Mouse (Mus musculus): ENCODE data around the gene Hoxd11. TPM values are rescaled to one million over a fixed set of nuclear protein-coding genes. Genes with fewer than 3 reads are reported as not detected.

The Hoxd11 gene
- polyA plus RNA-seq, 1 experiment from 2014 or later, result not detected

DNA sequence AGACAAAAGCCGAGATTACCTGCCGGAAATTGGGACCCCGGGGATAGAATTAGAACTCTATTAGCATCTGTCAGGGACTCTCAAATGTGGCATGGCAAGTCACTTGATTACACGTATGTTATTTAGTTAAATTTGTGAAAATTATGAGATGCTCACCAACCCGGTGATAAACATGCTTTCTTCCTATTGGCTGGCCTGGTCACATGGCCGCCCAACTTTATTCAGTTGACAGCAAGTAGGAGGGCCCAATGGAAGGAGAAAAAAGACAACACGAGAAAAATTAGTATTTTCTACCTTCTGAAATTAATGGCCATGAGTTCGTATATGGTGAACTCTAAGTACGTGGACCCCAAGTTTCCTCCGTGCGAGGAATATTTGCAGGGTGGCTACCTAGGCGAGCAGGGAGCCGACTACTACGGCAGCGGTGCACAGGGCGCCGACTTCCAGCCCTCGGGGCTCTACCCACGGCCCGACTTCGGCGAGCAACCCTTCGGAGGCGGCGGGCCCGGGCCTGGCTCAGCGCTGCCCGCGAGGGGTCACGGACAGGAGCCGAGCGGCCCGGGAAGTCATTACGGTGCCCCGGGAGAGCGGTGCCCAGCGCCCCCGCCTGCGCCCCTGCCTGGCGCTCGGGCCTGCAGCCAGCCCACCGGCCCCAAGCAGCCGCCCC lies 47.7 kb downstream of the Hoxd11 start:
- H3K27me3 ChIP-seq (ENCODE audit: control insufficient read depth, insufficient read depth, low read length), result peaks cover 97% of the 10 kb centered on the region
- H3K36me3 ChIP-seq (ENCODE audit: control insufficient read depth, insufficient read depth, low read length), result no peaks in the 10 kb centered on the region
- no peaks in the 10 kb centered on the region for H3K9me3 ChIP-seq (ENCODE audit: control insufficient read depth, low read length)
- H3K4me3 ChIP-seq (ENCODE audit: low read depth, low read length), result 0 out of 2 replicates have a peak overlapping the region, but pooled peaks have one; percentile 3
- H3K9ac ChIP-seq (ENCODE audit: low read length), result no peak overlapping the region
- DNase-seq (ENCODE audit: low spot score, missing footprints) (no peak), ATAC-seq (ENCODE audit: low FRiP score) (no peak)
- 1% methylated on average over 43 of the region's 43 CpGs for WGBS
- no peak overlapping the region for H3K4me2 ChIP-seq
- H3K27ac ChIP-seq (ENCODE audit: low read depth, low read length), result no peak overlapping the region
- peaks cover 6% of the 10 kb centered on the region for H3K4me1 ChIP-seq (ENCODE audit: control insufficient read depth, insufficient read depth, low read length)

- no peaks in the 10 kb centered on the region for H3K9me3 ChIP-seq (ENCODE audit: control insufficient read depth, low read length)
- H3K4me2 ChIP-seq, result no peak overlapping the region
- peaks cover 6% of the 10 kb centered on the region for H3K4me1 ChIP-seq (ENCODE audit: control insufficient read depth, insufficient read depth, low read length)
- no peak overlapping the region for H3K9ac ChIP-seq (ENCODE audit: low read length)
- 0 out of 2 replicates have a peak overlapping the region, but pooled peaks have one; percentile 3 for H3K4me3 ChIP-seq (ENCODE audit: low read depth, low read length)
- DNase-seq (ENCODE audit: low spot score, missing footprints) (no peak), ATAC-seq (ENCODE audit: low FRiP score) (no peak)
- under 1% methylated on average over 25 of the region's 25 CpGs for WGBS
- no peak overlapping the region for H3K27ac ChIP-seq (ENCODE audit: low read depth, low read length)
- peaks cover 97% of the 10 kb centered on the region for H3K27me3 ChIP-seq (ENCODE audit: control insufficient read depth, insufficient read depth, low read length)
- H3K36me3 ChIP-seq (ENCODE audit: control insufficient read depth, insufficient read depth, low read length), result no peaks in the 10 kb centered on the region
Observed at GRCm38 (mm10) chr2:74727640-74728302, 48.4 kb downstream of the Hoxd11 start.

DNA sequence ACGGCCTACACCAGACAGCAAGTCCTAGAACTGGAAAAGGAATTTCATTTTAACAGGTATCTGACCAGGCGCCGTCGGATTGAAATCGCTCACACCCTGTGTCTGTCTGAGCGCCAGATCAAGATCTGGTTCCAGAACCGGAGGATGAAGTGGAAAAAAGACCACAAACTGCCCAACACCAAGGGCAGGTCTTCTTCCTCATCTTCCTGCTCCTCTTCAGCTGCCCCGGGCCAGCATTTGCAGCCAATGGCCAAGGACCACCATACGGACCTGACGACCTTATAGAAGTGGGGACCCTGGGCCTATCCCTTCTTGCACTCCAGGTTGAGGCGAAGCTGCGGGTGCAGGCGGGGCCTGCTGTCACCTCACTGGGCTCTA lies 48.9 kb downstream of the Hoxd11 start:
- ATAC-seq (ENCODE audit: low FRiP score) (no peak), DNase-seq (ENCODE audit: low spot score, missing footprints) (no peak)
- H3K4me3 ChIP-seq (ENCODE audit: low read depth, low read length), result no peak overlapping the region
- H3K4me1 ChIP-seq (ENCODE audit: control insufficient read depth, insufficient read depth, low read length), result peaks cover 6% of the 10 kb centered on the region
- no peaks in the 10 kb centered on the region for H3K9me3 ChIP-seq (ENCODE audit: control insufficient read depth, low read length)
- H3K4me2 ChIP-seq, result no peak overlapping the region
- peaks cover 97% of the 10 kb centered on the region for H3K27me3 ChIP-seq (ENCODE audit: control insufficient read depth, insufficient read depth, low read length)
- WGBS, result under 1% methylated on average over 13 of the region's 13 CpGs
- H3K36me3 ChIP-seq (ENCODE audit: control insufficient read depth, insufficient read depth, low read length), result no peaks in the 10 kb centered on the region
- no peak overlapping the region for H3K27ac ChIP-seq (ENCODE audit: low read depth, low read length)
- H3K9ac ChIP-seq (ENCODE audit: low read length), result no peak overlapping the region

- Histone ChIP-seq H3K4me1 (ENCODE audit: control insufficient read depth, insufficient read depth, low read length) (peaks cover 6% of the 10 kb centered on the region), H3K4me3 (ENCODE audit: low read depth, low read length) (no peak overlapping the region), H3K36me3 (ENCODE audit: control insufficient read depth, insufficient read depth, low read length) (no peaks in the 10 kb centered on the region), H3K9ac (ENCODE audit: low read length) (no peak overlapping the region), H3K27ac (ENCODE audit: low read depth, low read length) (no peak overlapping the region), H3K4me2 (no peak overlapping the region), H3K27me3 (ENCODE audit: control insufficient read depth, insufficient read depth, low read length) (peaks cover 95% of the 10 kb centered on the region), H3K9me3 (ENCODE audit: control insufficient read depth, low read length) (no peaks in the 10 kb centered on the region)
- 3% methylated on average over 8 of the region's 8 CpGs for WGBS
- DNase-seq (ENCODE audit: low spot score, missing footprints) (no peak), ATAC-seq (ENCODE audit: low FRiP score) (no peak)
Observed at GRCm38 (mm10) chr2:74730331-74730730, 51.0 kb downstream of the Hoxd11 start.

GRCm38 (mm10) chr2:74731055-74731454 lies 51.7 kb downstream of the Hoxd11 start:
- no peak overlapping the region for H3K27ac ChIP-seq (ENCODE audit: low read depth, low read length)
- no peak overlapping the region for H3K4me2 ChIP-seq
- H3K4me1 ChIP-seq (ENCODE audit: control insufficient read depth, insufficient read depth, low read length), result peaks cover 6% of the 10 kb centered on the region
- no peak overlapping the region for H3K9ac ChIP-seq (ENCODE audit: low read length)
- DNase-seq (ENCODE audit: low spot score, missing footprints) (no peak), ATAC-seq (ENCODE audit: low FRiP score) (no peak)
- no peak overlapping the region for H3K4me3 ChIP-seq (ENCODE audit: low read depth, low read length)
- H3K27me3 ChIP-seq (ENCODE audit: control insufficient read depth, insufficient read depth, low read length), result peaks cover 95% of the 10 kb centered on the region
- H3K36me3 ChIP-seq (ENCODE audit: control insufficient read depth, insufficient read depth, low read length), result no peaks in the 10 kb centered on the region
- no peaks in the 10 kb centered on the region for H3K9me3 ChIP-seq (ENCODE audit: control insufficient read depth, low read length)

DNA sequence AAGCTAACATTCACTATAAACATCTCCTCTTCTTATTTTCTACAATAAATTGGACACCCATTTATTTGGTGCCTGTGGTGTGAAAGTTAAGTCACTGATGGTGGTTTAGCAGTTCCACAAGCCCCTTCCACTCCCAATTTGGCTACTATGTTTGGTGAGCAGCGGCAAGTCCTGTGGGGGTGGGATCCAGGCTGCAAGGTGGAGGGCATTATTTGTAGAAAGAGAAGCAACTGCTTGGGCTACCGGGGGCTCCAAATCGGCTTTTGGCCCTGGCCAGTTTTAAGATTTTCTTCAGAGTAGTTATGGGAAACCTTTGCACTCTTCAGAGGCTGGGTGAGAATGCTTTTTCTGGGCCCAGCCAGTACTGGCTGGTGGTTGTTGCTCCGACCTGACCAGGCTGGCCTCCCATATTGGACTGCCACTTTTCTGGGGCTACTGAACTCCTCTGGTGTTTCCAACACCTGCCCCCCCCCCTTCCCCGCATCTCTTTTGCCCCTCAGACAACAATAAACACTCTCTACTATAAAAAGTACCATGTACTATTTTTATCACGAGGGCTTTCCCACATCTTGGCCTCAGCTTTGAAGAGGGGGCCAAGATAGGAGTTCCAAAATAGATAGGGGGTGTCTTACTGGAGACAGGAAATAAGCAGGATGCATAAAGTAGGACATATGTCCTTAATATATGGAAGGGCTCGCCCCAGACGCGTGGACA lies 52.6 kb downstream of the Hoxd11 start:
- Histone ChIP-seq H3K4me3 (ENCODE audit: low read depth, low read length) (no peak overlapping the region), H3K4me2 (no peak overlapping the region), H3K9me3 (ENCODE audit: control insufficient read depth, low read length) (no peaks in the 10 kb centered on the region), H3K27ac (ENCODE audit: low read depth, low read length) (no peak overlapping the region), H3K4me1 (ENCODE audit: control insufficient read depth, insufficient read depth, low read length) (peaks cover 8% of the 10 kb centered on the region), H3K36me3 (ENCODE audit: control insufficient read depth, insufficient read depth, low read length) (no peaks in the 10 kb centered on the region), H3K27me3 (ENCODE audit: control insufficient read depth, insufficient read depth, low read length) (peaks cover 95% of the 10 kb centered on the region), H3K9ac (ENCODE audit: low read length) (no peak overlapping the region)
- WGBS, result 2% methylated on average over 9 of the region's 9 CpGs
- ATAC-seq (ENCODE audit: low FRiP score), result no peak
- DNase-seq (ENCODE audit: low spot score, missing footprints), result no peak

- no peak overlapping the region for H3K4me2 ChIP-seq
- no peak overlapping the region for H3K9ac ChIP-seq (ENCODE audit: low read length)
- ATAC-seq (ENCODE audit: low FRiP score) (no peak), DNase-seq (ENCODE audit: low spot score, missing footprints) (no peak)
- 0 out of 2 replicates have a peak, but pooled peaks cover 2% of the 10 kb centered on the region for H3K4me1 ChIP-seq (ENCODE audit: control insufficient read depth, insufficient read depth, low read length)
- no peaks in the 10 kb centered on the region for H3K36me3 ChIP-seq (ENCODE audit: control insufficient read depth, insufficient read depth, low read length)
- 1% methylated on average over 52 of the region's 52 CpGs for WGBS
- H3K27ac ChIP-seq (ENCODE audit: low read depth, low read length), result no peak overlapping the region
- H3K4me3 ChIP-seq (ENCODE audit: low read depth, low read length), result no peak overlapping the region
- H3K9me3 ChIP-seq (ENCODE audit: control insufficient read depth, low read length), result no peaks in the 10 kb centered on the region
- peaks cover 95% of the 10 kb centered on the region for H3K27me3 ChIP-seq (ENCODE audit: control insufficient read depth, insufficient read depth, low read length)
Observed at GRCm38 (mm10) chr2:74732513-74733316, 53.4 kb downstream of the Hoxd11 start.

- Histone ChIP-seq H3K9me3 (ENCODE audit: control insufficient read depth, low read length) (no peaks in the 10 kb centered on the region), H3K4me2 (no peak overlapping the region), H3K4me3 (ENCODE audit: low read depth, low read length) (no peak overlapping the region), H3K4me1 (ENCODE audit: control insufficient read depth, insufficient read depth, low read length) (0 out of 2 replicates have a peak, but pooled peaks cover 2% of the 10 kb centered on the region), H3K36me3 (ENCODE audit: control insufficient read depth, insufficient read depth, low read length) (no peaks in the 10 kb centered on the region), H3K27ac (ENCODE audit: low read depth, low read length) (no peak overlapping the region), H3K9ac (ENCODE audit: low read length) (no peak overlapping the region), H3K27me3 (ENCODE audit: control insufficient read depth, insufficient read depth, low read length) (peaks cover 95% of the 10 kb centered on the region)
- under 1% methylated on average over 15 of the region's 16 CpGs for WGBS
- DNase-seq (ENCODE audit: low spot score, missing footprints) (no peak), ATAC-seq (ENCODE audit: low FRiP score) (no peak)
Observed at GRCm38 (mm10) chr2:74733317-74733661, 53.9 kb downstream of the Hoxd11 start.
